Mouse (Mus musculus) neural tube, embryonic 14.5 days (tissue): Measurements from ENCODE around the gene Nyap1. TPM values are rescaled to one million over a fixed set of nuclear protein-coding genes. Genes with fewer than 3 reads are reported as not detected.

ENCODE experiments used
- ATAC-seq: fragments of 200-750 bp; cut with Nextera tagmentation; 2 replicates; pipeline ENCODE4 v1.8.0; 2017; ENCODE audit warnings: low read depth, mild to moderate bottlenecking, moderate TSS enrichment, moderate library complexity
- H3K27ac ChIP-seq: fragments of 300-500 bp; sonication (generic); 2 replicates; pipeline ENCODE4 v1.5.1; 2014; ENCODE audit warnings: low read depth, mild to moderate bottlenecking, control low read depth, low read length, moderate library complexity, mixed read lengths
- H3K27me3 ChIP-seq: fragments of 300-500 bp; sonication (generic); 2 replicates; pipeline ENCODE4 v1.6.1; 2014; ENCODE audit warnings: low read length; ENCODE audit not compliant: control insufficient read depth, insufficient read depth
- H3K36me3 ChIP-seq: fragments of 300-500 bp; sonication (generic); 2 replicates; pipeline ENCODE4 v1.6.1; 2014; ENCODE audit warnings: low read length, mixed read lengths; ENCODE audit not compliant: control insufficient read depth, insufficient read depth
- H3K4me1 ChIP-seq: fragments of 300-500 bp; sonication (generic); 2 replicates; pipeline ENCODE4 v1.6.1; 2014; ENCODE audit warnings: low read length; ENCODE audit not compliant: control insufficient read depth, insufficient read depth
- H3K4me2 ChIP-seq: fragments of 300-500 bp; sonication (generic); 2 replicates; pipeline ENCODE4 v1.6.1; 2014; ENCODE audit warnings: mild to moderate bottlenecking, low read depth, low read length, control low read depth
- H3K4me3 ChIP-seq: fragments of 300-500 bp; sonication (generic); 2 replicates; pipeline ENCODE4 v1.5.1; 2014; ENCODE audit warnings: low read depth, low read length, control low read depth, mixed read lengths
- H3K9ac ChIP-seq: fragments of 300-500 bp; sonication (generic); replicated peaks from 2 replicates; pipeline ENCODE4 v1.6.1; 2014; ENCODE audit warnings: low read depth, mild to moderate bottlenecking, control low read depth, low read length, mixed read lengths
- H3K9me3 ChIP-seq: fragments of 300-500 bp; sonication (generic); 2 replicates; pipeline ENCODE4 v1.6.1; 2016; ENCODE audit warnings: low read length; ENCODE audit not compliant: control insufficient read depth
- WGBS: fragments of 180-500 bp; shearing (Covaris S2); extraction: QIAGEN DNeasy Blood & Tissue Kit; methylation state at CpG from one replicate; pipeline ENCODE4 v1.1.7; 2014; 5-methylcytosine and 5-hydroxymethylcytosine counted together
- polyA plus RNA-seq: library from polyadenylated mRNA; unstranded; fragments of >200 nt; fragmentation: Nextera tagmentation; extraction: Ambion mirVana; gene quantifications from 2 replicates; pipeline ENCODE4 v1.2.1, GENCODE M21; 2014

Nyap1 gene
- polyA plus RNA-seq, 1 experiment from 2014 or later, result 13.6 TPM

- Histone ChIP-seq H3K9ac (peak overlapping the region; percentile 17; the same call in 1 of the 2 replicates), H3K4me1 (peaks cover 23% of the 10 kb centered on the region), H3K36me3 (0 out of 2 replicates have a peak, but pooled peaks cover 6% of the 10 kb centered on the region), H3K4me3 (peak overlapping the region; percentile 42), H3K27me3 (no peaks in the 10 kb centered on the region), H3K4me2 (peak overlapping the region; percentile 98), H3K27ac (no peak overlapping the region; the same call in 1 of the 2 replicates), H3K9me3 (no peaks in the 10 kb centered on the region)
- no peak for ATAC-seq
- 20% methylated on average over 5 of the region's 5 CpGs for WGBS
These were observed 6.8 kb upstream of the Nyap1 start for GRCm38 (mm10) chr5:137748130-137748770.

GRCm38 (mm10) chr5:137747326-137747961, 6.0 kb upstream of the Nyap1 start:
- peak overlapping the region; percentile 55 for H3K27ac ChIP-seq
- H3K9me3 ChIP-seq, result no peaks in the 10 kb centered on the region
- H3K4me2 ChIP-seq, result peak overlapping the region; percentile 98
- H3K27me3 ChIP-seq, result no peaks in the 10 kb centered on the region
- H3K4me1 ChIP-seq, result peaks cover 23% of the 10 kb centered on the region
- WGBS, result 4% methylated on average over 26 of the region's 26 CpGs
- ATAC-seq, result no peak
- no peaks in the 10 kb centered on the region for H3K36me3 ChIP-seq
- peak overlapping the region; percentile 71 for H3K9ac ChIP-seq
- H3K4me3 ChIP-seq, result peak overlapping the region; percentile 42

GRCm38 (mm10) chr5:137746851-137747325, 5.5 kb upstream of the Nyap1 start:
- H3K9ac ChIP-seq, result peak overlapping the region; percentile 71
- no peaks in the 10 kb centered on the region for H3K27me3 ChIP-seq
- H3K36me3 ChIP-seq, result no peaks in the 10 kb centered on the region
- H3K27ac ChIP-seq, result peak overlapping the region; percentile 81
- peak overlapping the region; percentile 42 for H3K4me3 ChIP-seq
- H3K4me1 ChIP-seq, result peaks cover 23% of the 10 kb centered on the region
- H3K4me2 ChIP-seq, result peak overlapping the region; percentile 98
- no peak for ATAC-seq
- WGBS, result 2% methylated on average over 16 of the region's 16 CpGs
- H3K9me3 ChIP-seq, result no peaks in the 10 kb centered on the region

GRCm38 (mm10) chr5:137746282-137746850, 5.0 kb upstream of the Nyap1 start:
- H3K9ac ChIP-seq, result peak overlapping the region; percentile 71
- H3K9me3 ChIP-seq, result no peaks in the 10 kb centered on the region
- 0% methylated on average over 20 of the region's 20 CpGs for WGBS
- H3K36me3 ChIP-seq, result no peaks in the 10 kb centered on the region
- H3K4me3 ChIP-seq, result peak overlapping the region; percentile 42
- H3K27ac ChIP-seq, result peak overlapping the region; percentile 81
- peak; percentile 9; the same call in 1 of the 2 replicates for ATAC-seq
- peak overlapping the region; percentile 98 for H3K4me2 ChIP-seq
- H3K4me1 ChIP-seq, result peaks cover 25% of the 10 kb centered on the region
- no peaks in the 10 kb centered on the region for H3K27me3 ChIP-seq

GRCm38 (mm10) chr5:137745214-137746171, 4.1 kb upstream of the Nyap1 start, which contains the start of gene Tsc22d4:
Gene Tsc22d4 (plus strand): TSS chr5:137745730.
- no peaks in the 10 kb centered on the region for H3K9me3 ChIP-seq
- peaks cover 27% of the 10 kb centered on the region for H3K4me1 ChIP-seq
- peak; percentile 81 for ATAC-seq
- H3K9ac ChIP-seq, result peak within 1 kb of the TSS; percentile 71
- 7% methylated on average over 28 of the region's 28 CpGs for WGBS
- peak within 1 kb of the TSS; percentile 81 for H3K27ac ChIP-seq
- H3K4me3 ChIP-seq, result peak within 1 kb of the TSS; percentile 42
- H3K4me2 ChIP-seq, result peak within 1 kb of the TSS; percentile 98
- no peaks in the 10 kb centered on the region for H3K36me3 ChIP-seq
- no peaks in the 10 kb centered on the region for H3K27me3 ChIP-seq

GRCm38 (mm10) chr5:137744197-137744596, 2.8 kb upstream of the Nyap1 start:
- Histone ChIP-seq H3K9ac (no peak overlapping the region), H3K4me2 (no peak overlapping the region), H3K4me3 (no peak overlapping the region), H3K9me3 (no peaks in the 10 kb centered on the region), H3K27ac (no peak overlapping the region), H3K36me3 (no peaks in the 10 kb centered on the region), H3K4me1 (peaks cover 38% of the 10 kb centered on the region), H3K27me3 (no peaks in the 10 kb centered on the region)
- ATAC-seq, result no peak
- WGBS, result 86% methylated on average over 7 of the region's 7 CpGs

GRCm38 (mm10) chr5:137742836-137743235, 1.4 kb upstream of the Nyap1 start:
- no peak overlapping the region for H3K4me2 ChIP-seq
- ATAC-seq, result no peak
- no peak overlapping the region for H3K27ac ChIP-seq
- no peaks in the 10 kb centered on the region for H3K27me3 ChIP-seq
- no peaks in the 10 kb centered on the region for H3K9me3 ChIP-seq
- no peak overlapping the region for H3K4me3 ChIP-seq
- WGBS, result 94% methylated on average over 6 of the region's 6 CpGs
- peaks cover 41% of the 10 kb centered on the region for H3K4me1 ChIP-seq
- no peak overlapping the region for H3K9ac ChIP-seq
- no peaks in the 10 kb centered on the region; the same call in 1 of the 2 replicates for H3K36me3 ChIP-seq

- WGBS, result 72% methylated on average over 10 of the region's 10 CpGs
- Histone ChIP-seq H3K27ac (no peak overlapping the region), H3K4me3 (peak overlapping the region; percentile 70; the same call in 1 of the 2 replicates), H3K4me2 (peak overlapping the region; percentile 90), H3K4me1 (peaks cover 37% of the 10 kb centered on the region), H3K9ac (peak overlapping the region; percentile 83; the same call in 1 of the 2 replicates), H3K9me3 (no peaks in the 10 kb centered on the region), H3K27me3 (no peaks in the 10 kb centered on the region), H3K36me3 (peaks cover 2% of the 10 kb centered on the region; the same call in 1 of the 2 replicates)
- no peak for ATAC-seq
These were observed 641 bp upstream of the Nyap1 start for GRCm38 (mm10) chr5:137742048-137742447.
